Mouse (Mus musculus) adrenal gland, adult (tissue): ENCODE measurements around the gene Capza2.
"Not testable (repeated sequence)": the region's sequence is repeated elsewhere in the genome, so short reads cannot be mapped to it uniquely, and the experiment has no call there.

Experiments used
- DNase-seq, 2 experiments: peaks; one replicate each; pipeline ENCODE4 v3.0.0; 2022 to 2023; ENCODE audit warnings: low spot score in 1 of 2; ENCODE audit not compliant: inconsistent age in 2 of 2

The Capza2 gene

DNA sequence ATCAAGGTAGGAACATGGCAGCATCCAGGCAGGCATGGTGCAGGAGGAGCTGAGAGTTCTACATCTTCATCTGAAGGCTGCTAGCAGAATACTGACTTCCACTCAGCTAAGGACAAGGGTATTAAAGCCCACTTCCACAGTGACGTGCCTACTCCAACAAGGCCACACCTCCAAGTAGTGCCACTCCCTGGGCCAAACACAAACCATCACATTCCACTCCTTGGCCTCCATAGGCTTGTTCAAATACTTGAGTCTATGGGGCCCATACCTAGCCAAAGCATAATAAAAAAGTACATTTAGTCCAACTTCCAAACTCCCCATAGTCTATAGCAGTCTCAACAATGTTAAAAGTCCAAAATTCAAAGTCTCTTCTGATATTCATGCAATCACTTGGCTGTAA lies 68.0 kb downstream of the Capza2 start:
- not testable (repeated sequence) for DNase-seq

DNA sequence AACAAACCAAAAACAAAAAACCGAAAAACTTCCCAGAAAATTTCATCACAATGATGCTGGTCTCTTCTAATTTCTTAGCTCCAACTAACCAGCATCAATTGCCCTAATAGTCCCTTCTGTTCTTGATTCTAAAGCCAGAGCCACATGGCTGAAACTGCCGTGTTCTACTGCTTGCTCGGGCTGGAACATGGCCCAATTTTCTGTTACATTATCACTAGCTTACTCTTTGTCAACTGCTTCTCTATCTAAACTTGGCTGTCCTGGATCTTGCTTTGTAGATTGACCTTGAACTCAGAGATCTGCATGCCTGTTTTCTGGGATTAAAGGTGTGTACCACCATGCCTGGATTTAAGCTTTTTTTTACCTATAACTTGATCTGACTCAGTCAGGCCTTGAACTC lies 69.9 kb downstream of the Capza2 start:
- DNase-seq = no peak
